ENCODE assay signal across 26 mouse cellular contexts in the genomic region with DNA sequence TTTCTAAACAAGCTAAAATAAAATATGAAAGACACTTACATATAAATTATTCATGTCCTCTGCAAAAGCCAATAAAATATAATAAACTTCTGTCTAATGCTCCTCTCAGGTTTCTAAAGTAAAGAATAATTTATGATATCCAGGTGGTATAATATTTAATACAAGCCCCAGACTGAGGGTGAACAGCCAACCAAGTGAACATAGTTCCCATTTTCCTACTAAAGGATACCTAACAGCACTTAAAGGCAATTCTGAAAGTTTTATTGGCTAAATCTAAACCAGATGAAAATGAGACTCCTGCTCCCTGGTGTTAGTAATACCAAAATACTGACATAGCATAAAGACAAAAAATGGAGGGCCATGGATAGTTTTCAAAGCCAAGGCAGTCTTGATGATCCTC.
"Had no signal": no experiment of that assay in that cellular context is flagged by ENCODE, and none has a peak within 500 bp of the region (broad histone marks: within the 10 kb centered on the region; RNA-seq: fewer than 3 reads in every experiment).

No protein-coding gene starts in this region.

- H3K36me3 ChIP-seq: heart, embryonic 13.5 days; heart, embryonic 15.5 days; hindbrain, embryonic 13.5 days; hindbrain, embryonic 15.5 days; intestine, embryonic 15.5 days; limb, embryonic 12.5 days had no signal

- H3K4me2 ChIP-seq: heart, embryonic 11.5 days; heart, embryonic 13.5 days; heart, embryonic 15.5 days; hindbrain, embryonic 13.5 days; hindbrain, embryonic 15.5 days; intestine, embryonic 15.5 days; limb, embryonic 12.5 days; liver, embryonic 11.5 days had no signal

- H3K27me3 ChIP-seq: heart, embryonic 13.5 days; heart, embryonic 15.5 days; hindbrain, embryonic 13.5 days; hindbrain, embryonic 15.5 days; intestine, embryonic 15.5 days; limb, embryonic 12.5 days had no signal

- H3K27ac ChIP-seq: heart, adult 2 months; heart, embryonic 13.5 days; heart, embryonic 15.5 days; hindbrain, embryonic 13.5 days; hindbrain, embryonic 15.5 days; hindbrain, postnatal 0 days; intestine, embryonic 15.5 days; layer of hippocampus, adult 2 months; left cerebral cortex, adult 2 months; limb, embryonic 12.5 days had no signal

- DNase-seq: forebrain, postnatal 0 days; gastrocnemius, postnatal 14 days; gastrocnemius, postnatal 36 days; heart, adult 11 months; heart, adult 2 months; heart, postnatal 14 days; heart, postnatal 36 days; kidney, adult 18-20 months; kidney, adult 8-10 months; kidney, postnatal 10 days; kidney, postnatal 25 days; kidney, postnatal 4 days; liver had no signal

- ATAC-seq: forebrain, postnatal 0 days; hindbrain, postnatal 0 days; inflammation-experienced regulatory T-cells, adult 6 months; intestine, embryonic 15.5 days; intestine, postnatal 0 days had no signal

- H3K9me3 ChIP-seq: heart, embryonic 13.5 days; heart, embryonic 15.5 days; hindbrain, embryonic 13.5 days; hindbrain, embryonic 15.5 days; intestine, embryonic 15.5 days; limb, embryonic 12.5 days had no signal

- H3K4me1 ChIP-seq: heart, embryonic 13.5 days; heart, embryonic 15.5 days; hindbrain, embryonic 13.5 days; hindbrain, embryonic 15.5 days; intestine, embryonic 15.5 days; limb, embryonic 12.5 days had no signal

- H3K9ac ChIP-seq: forebrain, postnatal 0 days; heart, embryonic 13.5 days; heart, embryonic 15.5 days; hindbrain, embryonic 13.5 days; hindbrain, embryonic 15.5 days; intestine, embryonic 15.5 days; limb, embryonic 12.5 days had no signal

- H3K4me3 ChIP-seq: heart, adult 2 months; heart, embryonic 13.5 days; heart, embryonic 15.5 days; hindbrain, embryonic 13.5 days; hindbrain, embryonic 15.5 days; intestine, embryonic 15.5 days; layer of hippocampus, adult 2 months; left cerebral cortex, adult 2 months; limb, embryonic 12.5 days had no signal
